Mouse (Mus musculus): ENCODE data around the gene Rps19.
"Not testable (repeated sequence)": the region's sequence is repeated elsewhere in the genome, so short reads cannot be mapped to it uniquely, and the experiment has no call there.

The Rps19 gene

DNA sequence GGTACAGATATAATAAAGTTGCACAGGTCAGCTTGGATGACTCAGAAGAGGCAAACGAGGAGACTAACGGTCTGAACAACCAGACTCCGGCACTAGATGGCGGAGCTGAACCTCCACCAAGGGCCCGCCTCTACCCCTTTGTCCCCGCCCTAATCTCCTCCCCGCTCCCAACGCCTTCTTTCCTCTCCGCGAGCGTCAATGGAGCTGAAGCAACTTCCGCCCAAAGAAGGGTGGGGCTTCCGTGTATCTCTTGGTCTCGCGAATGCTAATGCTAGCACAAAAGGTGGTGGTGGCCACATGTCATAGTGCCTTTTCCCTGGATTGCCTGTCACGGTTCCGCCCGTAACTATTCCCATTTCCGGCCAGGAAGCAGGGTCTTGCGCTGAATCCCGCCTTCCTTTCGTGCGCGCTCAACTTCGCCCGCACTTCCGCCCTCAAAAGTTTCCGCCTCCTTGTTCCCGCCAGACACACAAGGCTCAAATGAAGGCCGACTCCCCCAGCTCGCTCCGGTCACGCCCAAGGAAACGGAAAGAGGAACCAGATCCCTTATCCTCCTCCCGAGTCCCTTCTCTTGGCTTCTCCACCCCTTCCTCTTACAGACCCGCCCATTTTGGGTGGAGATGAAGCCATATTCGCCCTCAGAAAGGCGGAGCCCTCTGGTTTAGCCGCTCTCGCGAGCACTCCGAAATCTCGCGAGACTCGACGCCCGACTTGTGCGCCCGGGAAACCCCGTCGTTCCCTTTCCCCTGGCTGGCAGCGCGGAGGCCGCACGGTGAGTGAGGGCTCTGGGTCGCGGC, at the start of gene Rps19:
Rps19 (plus strand) TSS at position 476 of the 797 bp plus-strand sequence.
- peak; percentile 98 to 99 for DNase-seq (ENCODE audit: low spot score in 2 of 2)

DNA sequence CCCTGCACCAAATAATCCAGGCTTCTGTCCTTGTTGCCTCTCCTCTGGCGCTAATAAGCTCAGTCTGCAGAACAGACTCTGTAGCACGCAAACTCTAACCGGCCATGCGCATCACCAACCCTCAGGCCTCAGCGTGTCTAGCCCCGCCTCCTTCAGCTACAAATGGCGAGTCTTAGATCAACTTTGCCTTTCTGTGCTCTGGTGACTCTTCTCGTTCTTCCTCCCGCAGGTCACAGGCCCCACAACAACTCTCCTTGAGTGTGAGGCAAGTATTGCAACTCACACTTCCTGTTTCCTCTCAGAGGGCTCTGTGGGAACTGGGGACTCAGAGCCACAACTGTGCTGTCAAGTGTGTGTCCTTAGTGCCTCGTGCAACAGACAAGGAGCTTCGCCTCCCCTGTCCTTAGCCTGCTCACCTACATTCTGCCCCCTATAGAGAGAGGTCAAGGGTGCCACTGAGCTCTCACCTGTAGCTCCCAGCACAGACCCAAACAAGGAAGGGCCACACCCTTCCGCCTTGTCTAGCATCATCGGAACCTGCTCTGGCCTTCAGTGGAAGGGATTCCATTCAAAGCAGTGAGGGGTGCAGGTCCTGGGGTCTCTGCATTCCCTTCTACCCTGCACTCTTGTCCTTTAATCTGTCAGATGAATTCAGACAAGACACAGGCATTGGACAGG, 45.3 kb upstream of the Rps19 start:
- peak in 1 of 2 experiments; percentile 62 for DNase-seq (ENCODE audit: low spot score in 2 of 2)

GRCm38 (mm10) chr7:24839410-24839808, 44.8 kb upstream of the Rps19 start:
- DNase-seq (ENCODE audit: low spot score in 2 of 2): peak in 1 of 2 experiments; percentile 26

DNA sequence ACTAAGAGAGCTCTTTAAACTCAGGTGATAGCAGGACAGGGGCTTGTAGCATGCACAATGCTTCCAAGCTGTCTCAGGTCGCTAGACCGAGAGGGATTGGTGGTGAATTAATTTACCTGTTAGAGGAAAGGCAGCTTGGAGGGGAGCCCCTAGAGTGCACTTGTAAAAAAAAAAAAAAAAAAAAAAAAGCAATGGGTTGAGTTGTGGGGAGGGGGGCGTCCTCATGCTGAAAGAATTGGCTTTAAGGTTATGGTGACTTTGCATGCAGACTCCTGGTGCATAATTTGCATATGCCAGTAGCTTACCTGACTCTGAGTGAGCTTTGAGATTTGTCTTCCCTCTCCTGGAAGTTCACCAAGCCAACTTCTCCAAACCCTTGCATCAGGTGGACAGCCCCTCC, 43.8 kb upstream of the Rps19 start:
- DNase-seq (ENCODE audit: low spot score in 2 of 2): no peak

DNA sequence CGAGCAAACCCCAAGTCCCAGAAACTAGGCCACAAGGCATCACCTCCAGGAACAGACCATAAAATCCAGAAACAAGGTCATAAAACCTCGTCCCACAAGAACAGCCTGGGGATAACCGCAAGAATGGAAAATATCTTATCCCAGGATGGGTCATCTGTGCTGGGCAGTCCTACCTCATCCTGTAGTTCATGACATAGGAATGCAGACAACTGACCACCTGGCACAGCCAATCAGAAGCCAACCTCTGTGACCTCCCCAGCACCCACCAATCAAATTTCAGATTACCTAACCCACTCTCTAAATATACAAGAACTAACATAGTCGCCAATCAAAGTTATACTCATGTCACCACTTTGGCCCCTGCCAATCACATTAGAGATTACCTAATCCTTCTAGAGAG, 43.2 kb upstream of the Rps19 start:
- no peak for DNase-seq (ENCODE audit: low spot score in 2 of 2)

- DNase-seq (ENCODE audit: low spot score in 2 of 2): no peak
Measured at GRCm38 (mm10) chr7:24844144-24844543, 40.0 kb upstream of the Rps19 start.

GRCm38 (mm10) chr7:24845181-24845580, 39.0 kb upstream of the Rps19 start:
- no peak for DNase-seq (ENCODE audit: low spot score in 2 of 2)

DNA sequence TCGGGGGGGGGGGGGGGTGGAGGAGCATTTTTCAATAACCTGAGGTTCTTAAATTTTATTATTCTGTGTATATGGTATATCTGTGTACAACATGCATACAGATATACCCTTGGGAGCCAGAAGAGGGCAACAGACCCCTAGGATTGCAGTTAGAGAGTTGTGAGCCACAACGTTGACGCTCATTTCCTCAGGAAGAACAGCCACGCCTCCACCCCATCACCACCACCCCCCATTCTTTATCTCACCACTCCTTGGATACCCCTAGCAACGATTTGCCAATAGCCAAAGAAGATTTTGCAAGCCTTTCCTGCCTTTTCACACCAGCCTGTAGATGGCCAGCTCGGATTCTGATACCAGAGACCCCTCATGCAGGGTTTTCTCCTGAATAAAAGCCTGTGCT, 38.5 kb upstream of the Rps19 start:
- peak in 1 of 2 experiments; percentile 41 for DNase-seq (ENCODE audit: low spot score in 2 of 2)

- not testable (repeated sequence) for DNase-seq (ENCODE audit: low spot score in 2 of 2)
Measured at GRCm38 (mm10) chr7:24846576-24846975, 37.6 kb upstream of the Rps19 start.

DNA sequence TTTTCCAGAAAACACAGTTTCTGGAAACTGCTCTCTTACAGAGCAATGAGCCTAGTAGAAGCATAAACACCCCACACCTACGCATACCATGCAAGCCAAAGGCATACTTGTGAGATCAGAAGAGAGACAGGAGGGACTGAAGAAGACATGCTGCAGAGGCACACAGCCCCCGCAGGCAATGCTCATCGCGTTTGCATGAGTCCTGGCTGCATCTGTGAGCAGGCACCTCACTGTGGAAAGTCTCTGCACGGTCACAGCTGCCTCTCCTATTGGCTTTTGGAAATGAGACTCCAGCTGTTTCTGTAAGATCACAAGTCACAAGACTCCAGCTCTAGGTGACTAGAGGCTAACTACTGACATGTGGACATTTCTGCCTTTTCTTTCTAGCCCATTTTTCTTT, 34.0 kb upstream of the Rps19 start:
- no peak for DNase-seq (ENCODE audit: low spot score in 2 of 2)

DNA sequence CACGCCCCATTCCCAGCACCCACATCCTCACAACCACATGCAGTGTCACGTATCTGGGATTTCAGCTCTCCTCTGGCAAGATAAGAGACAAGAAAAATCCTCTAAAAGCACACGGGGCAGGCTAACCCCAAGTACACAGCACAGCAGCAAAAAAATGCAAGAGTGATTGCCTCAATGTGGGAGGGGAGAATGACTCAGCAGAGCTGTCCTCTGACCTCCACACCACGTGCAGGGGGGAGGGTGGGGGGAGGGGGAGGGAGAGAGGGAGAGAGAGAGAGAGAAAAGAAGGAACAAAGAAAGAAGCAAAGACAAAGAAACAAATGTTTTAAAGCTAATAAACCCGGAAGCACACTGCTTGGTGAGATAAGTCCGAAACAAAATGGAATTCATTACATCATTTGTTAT, 33.3 kb upstream of the Rps19 start:
- peak; percentile 31 to 41 for DNase-seq (ENCODE audit: low spot score in 2 of 2)

GRCm38 (mm10) chr7:24851596-24852325, 32.4 kb upstream of the Rps19 start:
- DNase-seq (ENCODE audit: low spot score in 2 of 2): peak; percentile 19 to 50

DNA sequence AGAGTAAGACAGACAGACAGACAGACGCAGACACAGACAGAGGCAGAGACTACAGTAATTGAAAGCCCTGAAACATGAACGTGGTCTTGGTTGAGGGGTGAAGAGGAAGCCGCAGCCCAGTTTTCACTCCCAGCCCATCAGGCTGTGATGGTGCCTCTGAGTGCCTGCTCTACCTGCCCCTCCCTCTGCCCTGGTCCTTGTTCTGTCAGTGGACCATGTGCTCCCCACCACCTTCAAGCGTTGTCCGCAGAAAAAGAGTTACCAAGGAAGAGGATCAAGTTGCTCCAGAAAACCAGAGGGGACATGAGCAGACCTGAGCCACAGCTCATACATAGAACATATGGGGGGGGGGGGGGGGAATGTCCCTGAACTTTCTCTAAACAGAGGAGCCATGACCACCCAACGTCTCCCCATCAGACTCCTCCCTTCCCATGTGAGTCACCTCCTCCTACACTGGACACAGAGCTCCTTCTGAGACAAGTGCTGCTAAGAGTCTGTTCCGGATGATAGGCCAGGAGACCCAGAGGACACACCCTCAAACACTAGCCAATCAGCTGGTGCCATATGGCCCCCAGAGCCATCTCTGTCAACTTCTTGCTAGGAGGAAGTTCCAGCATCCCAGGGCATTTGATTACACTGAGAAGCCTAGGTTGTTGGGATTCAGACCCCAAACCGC, 31.5 kb upstream of the Rps19 start:
- DNase-seq (ENCODE audit: low spot score in 2 of 2): peak; percentile 58 to 76

- DNase-seq (ENCODE audit: low spot score in 2 of 2): no peak
Measured at GRCm38 (mm10) chr7:24853233-24853563, 31.0 kb upstream of the Rps19 start.

- peak; percentile 22 to 43 for DNase-seq (ENCODE audit: low spot score in 2 of 2)
Measured at GRCm38 (mm10) chr7:24853695-24854094, 30.5 kb upstream of the Rps19 start.

DNA sequence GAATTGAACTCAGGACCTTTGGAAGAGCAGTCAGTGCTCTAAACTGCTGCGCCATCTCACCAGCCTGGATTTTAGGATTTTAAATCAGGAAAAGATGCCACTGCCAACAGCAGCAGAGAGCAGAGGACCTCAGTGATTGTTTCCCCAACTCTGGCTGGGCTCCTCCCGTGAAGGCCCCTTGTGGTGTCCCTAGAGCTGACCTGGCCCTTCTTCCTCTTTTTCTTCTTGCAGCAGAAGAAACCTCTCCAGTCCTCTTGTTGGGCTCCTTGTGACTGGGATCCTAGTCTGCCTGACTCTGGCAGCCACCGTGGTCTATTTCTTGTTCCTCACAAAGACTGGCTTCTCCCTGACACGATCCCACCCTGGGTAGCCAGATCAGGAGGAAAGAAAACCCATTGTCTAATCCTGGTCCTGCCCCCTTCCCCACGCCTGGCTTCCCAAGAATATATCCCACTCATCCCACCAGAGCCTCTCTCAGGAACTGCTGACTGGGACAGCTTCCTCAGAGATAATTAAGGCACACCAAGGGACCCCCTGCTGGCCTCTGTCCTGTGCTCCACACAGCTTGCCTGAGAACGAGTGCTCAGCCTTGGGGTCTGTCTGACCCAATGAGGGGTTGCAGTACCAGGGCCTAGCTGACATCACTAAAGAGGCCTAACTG, 27.6 kb upstream of the Rps19 start:
- no peak for DNase-seq (ENCODE audit: low spot score in 2 of 2)

- DNase-seq (ENCODE audit: low spot score in 2 of 2): peak; percentile 45 to 73
Measured at GRCm38 (mm10) chr7:24859234-24859633, 24.9 kb upstream of the Rps19 start.

GRCm38 (mm10) chr7:24861913-24862312, 22.3 kb upstream of the Rps19 start, which contains the start of gene Gm9844:
Gene Gm9844 (plus strand): TSS chr7:24862213.
- DNase-seq (ENCODE audit: low spot score in 2 of 2): no peak

DNA sequence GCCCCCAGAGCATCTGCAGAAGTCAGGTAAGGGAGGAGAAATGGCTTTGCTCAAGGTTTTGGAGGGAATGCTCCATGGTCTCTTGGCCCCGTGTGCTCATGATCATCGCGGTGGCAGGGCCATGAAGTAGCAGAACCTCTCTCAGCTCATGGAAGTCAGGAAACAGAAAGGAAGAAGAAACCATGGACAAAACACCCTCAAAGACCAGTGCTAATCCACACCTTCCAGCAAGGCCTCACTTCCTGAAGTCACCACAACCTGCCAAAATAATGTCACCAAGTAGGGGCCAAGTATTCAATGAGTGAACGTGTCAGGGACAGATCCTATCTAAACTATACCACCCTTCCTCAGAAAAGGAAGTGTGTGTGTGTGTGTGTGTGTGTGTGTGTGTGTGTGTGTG, 21.3 kb upstream of the Rps19 start:
- no peak for DNase-seq (ENCODE audit: low spot score in 2 of 2)

DNA sequence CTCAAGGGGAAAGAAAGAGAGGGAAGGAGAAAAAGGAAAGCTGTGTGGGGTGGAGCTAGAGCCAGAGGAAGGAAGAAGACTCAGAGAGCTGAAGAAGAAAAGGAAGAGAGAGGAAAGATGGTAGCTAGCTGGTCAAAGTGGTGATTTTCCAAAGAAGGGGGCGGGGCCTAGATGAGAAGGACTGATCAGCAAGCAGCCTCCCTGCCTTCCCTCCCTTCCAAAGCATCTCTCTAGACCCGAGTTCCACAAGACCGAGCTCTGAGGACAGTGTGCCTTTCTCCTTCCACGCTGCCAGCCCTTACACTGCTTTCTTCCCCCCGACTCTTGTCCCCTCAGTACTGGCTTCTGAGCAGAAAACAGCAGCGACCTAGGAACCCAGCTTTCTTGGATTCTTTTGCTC, 20.0 kb upstream of the Rps19 start:
- DNase-seq (ENCODE audit: low spot score in 2 of 2): no peak

GRCm38 (mm10) chr7:24869080-24869479, 15.1 kb upstream of the Rps19 start:
- no peak for DNase-seq (ENCODE audit: low spot score in 2 of 2)

Measured in spleen, postnatal 10 days (tissue).